9 mouse cellular contexts compared by ENCODE assay signal in the genomic region with DNA sequence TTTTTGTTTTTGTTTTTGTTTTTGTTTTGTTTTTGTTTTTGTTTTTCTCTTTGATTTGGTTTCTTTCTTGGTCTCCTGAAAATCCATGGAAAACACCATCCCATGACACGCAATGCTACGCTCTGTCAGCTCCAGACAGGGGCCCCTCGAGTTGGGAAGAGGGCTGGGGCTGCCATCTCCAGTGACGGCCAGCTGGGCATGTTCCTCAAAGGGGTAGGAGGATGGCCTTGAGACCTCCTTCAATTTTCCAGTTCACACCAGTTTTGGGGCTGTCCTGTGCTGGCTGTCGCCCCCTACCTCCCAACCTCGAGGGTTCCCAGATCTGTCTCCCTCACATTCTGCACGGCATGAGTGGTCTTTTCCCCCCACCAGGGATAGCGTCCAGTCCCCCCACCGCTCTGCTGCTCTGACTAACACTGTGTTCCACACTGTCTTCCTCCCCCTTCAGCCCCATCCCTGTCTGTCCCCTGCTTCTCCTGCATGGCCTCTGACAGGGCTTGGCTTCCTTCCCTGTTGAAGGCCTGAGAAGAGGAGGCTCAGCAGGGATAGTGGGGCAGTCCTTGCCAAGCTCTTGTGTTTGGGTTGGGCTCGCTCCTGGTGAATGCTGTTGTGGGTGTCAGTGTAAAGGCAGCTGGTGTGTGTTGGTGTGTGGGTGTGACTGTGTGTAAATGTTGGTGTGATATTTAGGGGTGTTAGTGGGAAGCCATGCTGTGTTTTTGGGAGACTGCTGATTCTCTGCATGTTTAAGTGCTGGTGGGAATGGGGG. TPM values are rescaled to one million over a fixed set of nuclear protein-coding genes. Genes with fewer than 3 reads are reported as not detected.
DNase-seq lines count a peak whose midpoint lies in the region; ATAC-seq and TF ChIP-seq lines count a peak whose summit lies in the region.
"Had no signal": no experiment of that assay in that cellular context is flagged by ENCODE, and none has a peak within 500 bp of the region (broad histone marks: within the 10 kb centered on the region; RNA-seq: fewer than 3 reads in every experiment).

No protein-coding gene starts in this region.

- no peak overlapping the region for H3K9ac ChIP-seq in lung, postnatal 0 days (replicated peaks; ENCODE audit: low read depth)
- no peak overlapping the region for H3K9ac ChIP-seq in forebrain, embryonic 14.5 days (ENCODE audit: low read length)
- H3K9ac ChIP-seq in stomach, embryonic 15.5 days = no peak overlapping the region
- H3K9ac ChIP-seq: liver, embryonic 13.5 days had no signal

- TF ChIP-seq EP300 in lung, postnatal 0 days (IDR thresholded peaks at IDR 0.05) = no peak

- H3K9me3 ChIP-seq in lung, postnatal 0 days (ENCODE audit: low read length) = no peaks in the 10 kb centered on the region
- no peaks in the 10 kb centered on the region; the same call in 1 of the 2 replicates for H3K9me3 ChIP-seq in forebrain, embryonic 14.5 days (replicated peaks; ENCODE audit: control insufficient read depth, low read length)
- H3K9me3 ChIP-seq in stomach, embryonic 15.5 days = no peaks in the 10 kb centered on the region

- ATAC-seq in lung, postnatal 0 days = peak; percentile 30; the same call in 1 of the 2 replicates
- 0 out of 2 replicates have a peak, but pooled peaks have one; percentile 46 for ATAC-seq in forebrain, embryonic 14.5 days
- peak; percentile 53; the same call in 1 of the 2 replicates for ATAC-seq in stomach, embryonic 15.5 days (ENCODE audit: insufficient read depth, low FRiP score, low read depth)

- no peaks in the 10 kb centered on the region for H3K4me1 ChIP-seq in lung, postnatal 0 days (ENCODE audit: insufficient read depth, low read depth, low read length)
- peaks cover 10% of the 10 kb centered on the region for H3K4me1 ChIP-seq in forebrain, embryonic 14.5 days (ENCODE audit: control insufficient read depth, insufficient read depth, low read length)
- peaks cover 6% of the 10 kb centered on the region; the same call in 1 of the 2 replicates for H3K4me1 ChIP-seq in stomach, embryonic 15.5 days

- intact Hi-C loops in heart, postnatal 25 days (cut with DNase I) = no loop called here

- TF ChIP-seq CTCF in lung, postnatal 0 days (IDR thresholded peaks at IDR 0.05) = peak; percentile 6; the same call in 1 of the 2 replicates

- DNase-seq in lung, postnatal 0 days (ENCODE audit: low spot score) = no peak
- no peak for DNase-seq in lung, postnatal 10 days
- no peak for DNase-seq in forebrain, embryonic 14.5 days (ENCODE audit: low spot score)
- DNase-seq in left cerebral cortex, adult 8-10 months (ENCODE audit: low spot score in 2 of 2) = peak; percentile 44 to 85
- DNase-seq in gastrocnemius, postnatal 25 days = no peak
- no peak for DNase-seq in heart, postnatal 25 days (ENCODE audit: low spot score)
- no peak for DNase-seq in thymus, postnatal 10 days (ENCODE audit: low spot score in 2 of 2)
- DNase-seq: liver, embryonic 13.5 days had no signal

- no peaks in the 10 kb centered on the region for H3K27me3 ChIP-seq in lung, postnatal 0 days (replicated peaks; ENCODE audit: insufficient read depth, low read length)
- no peaks in the 10 kb centered on the region for H3K27me3 ChIP-seq in forebrain, embryonic 14.5 days (replicated peaks; ENCODE audit: control insufficient read depth, insufficient read depth, low read length)
- no peaks in the 10 kb centered on the region for H3K27me3 ChIP-seq in stomach, embryonic 15.5 days (replicated peaks)

- no peak overlapping the region for H3K4me3 ChIP-seq in lung, postnatal 0 days (ENCODE audit: low read depth, low read length)
- H3K4me3 ChIP-seq in forebrain, embryonic 14.5 days (ENCODE audit: low read depth, low read length) = no peak overlapping the region
- no peak overlapping the region for H3K4me3 ChIP-seq in stomach, embryonic 15.5 days (replicated peaks)
- H3K4me3 ChIP-seq: liver, embryonic 13.5 days had no signal

- 44% methylated on average over 10 of the region's 10 CpGs for WGBS in lung, postnatal 0 days
- WGBS in forebrain, embryonic 14.5 days = 49% methylated on average over 10 of the region's 10 CpGs
- 50% methylated on average over 10 of the region's 10 CpGs for WGBS in stomach, embryonic 15.5 days

- no peaks in the 10 kb centered on the region for H3K36me3 ChIP-seq in lung, postnatal 0 days (ENCODE audit: insufficient read depth, low read length)
- H3K36me3 ChIP-seq in forebrain, embryonic 14.5 days (ENCODE audit: control insufficient read depth, insufficient read depth, low read length) = peaks cover 8% of the 10 kb centered on the region
- no peaks in the 10 kb centered on the region for H3K36me3 ChIP-seq in stomach, embryonic 15.5 days
- H3K36me3 ChIP-seq: liver, embryonic 13.5 days had no signal

- H3K27ac ChIP-seq in lung, postnatal 0 days (ENCODE audit: low read length) = no peak overlapping the region
- H3K27ac ChIP-seq in forebrain, embryonic 14.5 days (ENCODE audit: low read depth, low read length) = 0 out of 2 replicates have a peak overlapping the region, but pooled peaks have one; percentile 36
- H3K27ac ChIP-seq in stomach, embryonic 15.5 days = 0 out of 2 replicates have a peak overlapping the region, but pooled peaks have one; percentile 7
- H3K27ac ChIP-seq: liver, embryonic 13.5 days had no signal

- no peak overlapping the region for H3K4me2 ChIP-seq in lung, postnatal 0 days (replicated peaks; ENCODE audit: low read depth, low read length)
- H3K4me2 ChIP-seq in forebrain, embryonic 14.5 days (ENCODE audit: low read length) = no peak overlapping the region
- no peak overlapping the region for H3K4me2 ChIP-seq in stomach, embryonic 15.5 days
- H3K4me2 ChIP-seq: liver, embryonic 13.5 days had no signal

RNA-seq across cellular contexts. Expression of gene Nrxn2, which starts 46.0 kb away (rescaled TPM):
- polyA plus RNA-seq in lung, postnatal 0 days (2015; fragmentation: Nextera tagmentation; extraction: Ambion mirVana) = 3.8 and 4.7 TPM in 2 replicates
- polyA plus RNA-seq in forebrain, embryonic 14.5 days (2014; fragmentation: Nextera tagmentation; extraction: Ambion mirVana) = 39.5 and 41.7 TPM in 2 replicates
- total RNA-seq in left cerebral cortex, adult 8-10 months (2022) = 100 to 1,000 TPM; 469 to 523 (median 497) TPM
- 1.4 and 2.7 TPM in 2 replicates for polyA plus RNA-seq in stomach, embryonic 15.5 days (2015; fragmentation: Nextera tagmentation; extraction: Ambion mirVana)
- 1 to 10 TPM in 1 of 2 experiments, under 1 TPM in 1; 0.91 to 1.4 TPM for total RNA-seq in gastrocnemius, postnatal 25 days (2021)
- total RNA-seq in heart, postnatal 25 days (2021) = 1 to 10 TPM; 3.4 to 4.4 TPM

Comparison
In these comparisons a context has a peak if more than half of its experiments do, and no peak if none do; other contexts are left out.
1. DNase-seq: peak in left cerebral cortex, adult 8-10 months (2 of 2); none in lung, postnatal 0 days (single experiment), lung, postnatal 10 days (single experiment), forebrain, embryonic 14.5 days (single experiment), gastrocnemius, postnatal 25 days (single experiment), heart, postnatal 25 days (single experiment) and thymus, postnatal 10 days (0 of 2).
2. RNA of gene Nrxn2, which starts 46.0 kb away (total RNA-seq): 469 to 523 TPM in left cerebral cortex, adult 8-10 months; 3.4 to 4.4 TPM in heart, postnatal 25 days and 0.91 to 1.4 TPM in gastrocnemius, postnatal 25 days; every median in the first group is over 10 times any median in the second.
3. Peak in every context shown above with its lines, with median percentiles within 50 percentile points of each other: ATAC-seq.